Mouse (Mus musculus) CD8-positive naive resting alpha-beta T cell, adult 2 months (primary cell): ENCODE measurements around the gene Zfp800.

Experiments
- DNase-seq, 2 experiments: peaks; one replicate each; pipeline ENCODE4 v3.0.0; 2022; ENCODE audit warnings: low read depth in 2 of 2, low spot score in 2 of 2

The Zfp800 gene

DNA sequence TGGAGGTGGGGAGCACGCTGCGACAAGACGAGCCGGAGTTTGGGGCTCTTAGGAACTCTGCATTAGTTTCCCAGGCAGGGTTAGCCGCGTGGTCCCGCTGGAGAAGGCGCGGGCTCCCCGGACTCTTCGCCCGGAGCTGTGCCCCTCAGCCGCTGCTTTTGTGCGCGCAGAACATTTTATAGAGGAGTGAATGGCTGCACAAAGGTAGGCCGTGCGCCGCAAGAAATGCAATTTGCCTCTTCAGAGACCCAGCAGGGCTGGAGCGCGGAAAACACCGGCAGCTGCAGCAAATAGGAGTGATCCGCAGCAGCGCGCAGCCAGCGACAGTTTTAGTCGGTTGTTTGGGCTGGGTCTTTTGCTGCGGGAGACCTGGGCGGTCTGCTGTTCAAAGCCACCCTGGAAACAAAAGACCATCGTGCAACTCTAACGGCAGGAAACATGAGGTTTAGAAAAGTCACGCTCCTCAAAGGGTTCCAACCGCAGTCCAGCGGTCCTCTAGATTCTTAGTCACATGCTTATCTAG lies at the start of gene Zfp800:
Gene Zfp800 (minus strand): TSS at position 325 of the 523 bp plus-strand sequence.
- DNase-seq = peak in 1 of 2 experiments; percentile 29

DNA sequence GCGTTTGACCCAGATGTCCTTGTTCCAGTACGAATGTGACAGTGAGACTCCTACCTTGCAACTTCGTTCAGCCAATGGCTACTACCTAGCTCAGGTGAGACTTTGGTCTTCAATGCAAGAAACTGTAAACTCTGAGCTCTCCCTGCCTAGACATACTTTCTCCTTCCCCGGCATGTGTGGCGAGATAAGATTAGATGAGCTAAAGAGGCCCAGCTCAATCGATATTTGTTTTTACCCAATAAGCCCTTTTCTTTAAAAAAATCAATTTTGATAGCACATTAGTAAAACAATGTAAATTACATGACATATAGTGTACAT lies 33.7 kb upstream of the Zfp800 start:
- DNase-seq = no peak

DNA sequence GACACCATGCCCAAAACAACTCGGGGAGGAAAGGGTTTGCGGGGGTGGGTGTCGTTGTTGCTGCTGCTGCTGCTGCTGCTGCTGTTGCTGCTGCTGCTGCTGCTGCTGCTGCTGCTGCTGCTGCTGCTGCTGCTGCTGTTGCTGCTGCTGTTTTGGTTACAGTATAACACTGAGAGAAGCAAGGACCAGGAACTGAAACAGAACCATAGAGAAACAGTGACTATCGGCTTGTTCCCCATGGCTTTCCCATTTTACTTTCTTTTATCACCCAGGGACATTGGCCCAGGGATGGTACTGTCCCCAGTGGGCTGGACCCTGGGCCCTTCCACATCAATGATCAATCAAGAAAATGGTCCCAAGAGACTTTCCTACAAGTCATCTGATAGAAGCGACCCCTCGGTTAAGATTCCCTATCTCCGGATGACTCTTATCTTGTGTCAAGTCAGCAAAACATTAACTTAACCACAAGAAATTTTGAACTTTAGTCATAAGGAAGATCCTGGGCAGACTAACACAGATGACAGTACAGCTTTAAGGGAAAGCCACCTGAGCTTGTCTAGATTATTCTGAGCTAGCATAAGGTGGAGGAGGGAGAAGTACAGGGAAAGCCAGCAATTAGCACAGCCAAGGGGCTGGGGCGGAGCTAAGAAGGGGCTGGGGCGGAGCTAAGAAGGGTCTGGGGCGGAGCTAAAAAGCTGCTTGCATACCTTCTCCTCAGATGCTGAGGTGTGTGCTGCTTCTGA lies 33.2 kb upstream of the Zfp800 start:
- no peak for DNase-seq

DNA sequence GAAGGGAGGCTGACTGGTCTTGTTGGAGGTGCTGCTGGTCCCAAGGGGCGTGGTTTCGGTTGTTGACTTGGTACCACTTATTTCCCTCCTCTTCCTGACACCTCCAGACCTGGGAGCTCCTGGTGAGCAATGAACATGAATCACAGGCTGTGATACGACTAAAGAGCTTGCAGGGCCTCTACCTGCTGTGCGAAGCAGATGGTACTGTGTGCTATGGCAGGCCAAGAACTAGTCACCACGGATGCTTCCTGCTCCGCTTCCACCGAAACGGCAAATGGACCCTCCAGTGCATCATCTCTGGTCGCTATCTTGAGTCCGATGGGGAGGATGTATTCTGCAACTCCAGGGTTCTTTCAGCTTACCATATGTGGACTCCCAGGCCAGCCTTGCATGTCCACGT lies 32.1 kb upstream of the Zfp800 start:
- DNase-seq = no peak

DNA sequence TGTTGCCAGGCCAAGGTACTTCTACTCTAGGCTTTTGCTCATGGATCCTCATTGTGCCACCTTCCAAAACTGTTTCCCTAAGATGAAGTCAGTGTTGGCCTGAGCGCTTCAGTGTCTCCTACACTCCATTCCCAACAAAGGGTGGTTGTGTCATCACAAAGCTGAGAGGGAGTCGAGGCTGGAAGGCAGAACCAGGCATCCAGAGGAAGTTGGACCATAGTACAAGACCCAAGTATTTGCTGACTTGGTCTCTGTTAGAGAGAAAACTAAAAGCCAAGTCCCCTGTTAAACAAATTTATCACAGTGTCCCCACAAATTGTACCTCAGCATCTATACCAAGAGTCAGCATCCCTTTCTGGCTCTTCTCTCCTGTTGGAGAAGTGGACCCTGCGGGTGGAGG lies 30.5 kb upstream of the Zfp800 start, which contains the start of gene Gcc1:
Gene Gcc1 (minus strand): TSS at position 101 of the 400 bp plus-strand sequence.
- no peak for DNase-seq

DNA sequence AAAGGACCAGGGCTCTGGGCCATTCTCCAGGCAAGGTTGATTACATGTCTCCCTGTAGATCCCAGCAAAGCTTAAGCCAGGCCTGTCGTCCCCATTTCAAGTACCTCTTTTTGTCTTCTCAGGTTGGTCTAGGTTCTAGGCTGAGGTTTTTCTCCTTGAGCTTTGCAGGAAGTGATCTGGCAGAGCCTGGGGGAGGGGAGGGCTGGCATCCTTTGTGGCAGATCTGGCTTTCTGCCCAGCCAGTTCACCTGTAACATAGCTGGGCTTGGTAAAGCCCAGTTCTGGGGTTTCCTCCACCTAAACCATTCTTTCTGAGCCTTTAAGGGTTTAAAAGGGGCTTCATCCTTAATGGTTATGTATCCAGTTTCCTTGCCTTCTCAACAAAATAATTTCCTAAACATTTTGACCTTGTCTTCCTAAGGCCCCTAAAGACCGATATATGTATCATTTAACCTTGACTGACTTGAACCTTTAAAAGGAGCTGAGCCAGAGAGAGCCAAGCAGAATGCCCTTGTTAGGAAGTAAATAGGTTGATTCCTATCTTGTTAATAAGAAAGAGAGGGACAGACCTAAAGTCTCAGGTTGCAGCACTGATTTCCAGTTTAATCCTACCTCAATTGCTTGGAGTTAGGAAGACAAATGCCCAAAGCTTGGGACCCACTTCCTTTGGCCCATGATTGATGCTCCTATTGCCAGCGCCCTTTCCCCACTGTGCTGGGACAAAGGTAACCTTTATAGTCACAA lies 29.5 kb upstream of the Zfp800 start, which contains the start of gene Fscn3:
Gene Fscn3 (plus strand): TSS at position 694 of the 744 bp plus-strand sequence.
- DNase-seq = peak; percentile 18 to 34

DNA sequence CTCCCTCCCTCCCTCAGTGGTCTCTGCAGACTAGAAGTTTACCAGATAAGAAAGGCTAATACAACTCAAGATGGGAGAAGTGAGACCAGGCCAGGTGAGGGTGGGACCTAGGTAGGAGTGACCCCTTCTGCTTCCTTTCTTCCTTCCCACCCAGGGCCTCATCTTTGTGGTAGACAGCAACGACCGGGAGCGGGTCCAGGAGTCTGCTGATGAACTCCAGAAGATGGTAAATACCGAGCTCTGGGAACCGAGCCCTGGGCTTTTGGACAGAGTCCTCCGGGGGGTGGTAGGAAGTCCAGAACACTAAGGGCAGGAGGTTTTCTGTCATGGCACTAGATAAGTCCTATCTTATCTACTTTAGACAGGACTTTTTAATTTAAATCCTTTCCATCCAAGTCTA lies 27.2 kb upstream of the Zfp800 start:
- DNase-seq = no peak

DNA sequence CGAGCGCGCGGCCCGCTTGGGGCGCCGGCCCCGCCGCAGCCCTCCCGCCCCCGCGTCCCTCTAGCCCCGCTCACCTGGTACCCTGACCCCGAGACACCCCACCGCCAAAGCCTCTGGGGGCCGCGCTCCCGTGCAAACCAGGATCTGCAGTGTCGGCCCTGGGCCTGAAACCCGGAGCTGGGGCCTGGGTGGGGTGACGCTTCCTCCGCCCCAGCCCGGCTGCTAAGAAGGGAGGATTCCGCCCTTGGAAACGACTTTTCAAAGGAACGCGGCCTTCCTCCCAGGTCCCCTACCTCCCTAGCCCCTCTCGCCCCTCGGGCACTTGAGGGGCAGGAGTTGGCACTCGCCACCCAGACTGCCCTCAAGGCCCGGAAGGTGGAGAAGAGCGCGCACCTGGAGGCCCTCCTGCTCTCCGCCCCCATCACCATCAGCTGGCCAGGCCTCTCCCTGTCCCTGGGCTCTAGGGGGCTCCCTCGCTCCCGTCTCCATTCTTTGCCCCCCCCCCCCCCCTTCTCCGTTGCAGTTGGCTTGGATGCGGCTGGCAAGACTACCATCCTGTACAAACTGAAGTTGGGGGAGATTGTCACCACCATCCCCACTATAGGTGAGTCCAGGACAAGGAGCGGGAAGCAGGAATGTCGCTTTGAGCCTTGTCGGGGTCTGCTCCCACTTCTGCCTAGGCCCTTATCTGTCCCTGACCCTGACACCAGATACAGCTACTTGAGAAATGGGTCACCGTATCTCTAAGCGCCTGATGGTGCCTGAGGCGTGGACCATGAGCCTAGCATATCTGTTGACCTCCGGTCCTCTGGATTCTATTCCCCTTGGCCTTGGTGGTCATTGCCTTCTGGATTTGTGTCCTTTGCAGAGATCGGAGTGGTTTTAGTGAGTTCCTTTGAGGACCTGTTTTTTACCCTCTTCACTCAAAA lies 26.2 kb upstream of the Zfp800 start:
- peak; percentile 24 to 47 for DNase-seq

DNA sequence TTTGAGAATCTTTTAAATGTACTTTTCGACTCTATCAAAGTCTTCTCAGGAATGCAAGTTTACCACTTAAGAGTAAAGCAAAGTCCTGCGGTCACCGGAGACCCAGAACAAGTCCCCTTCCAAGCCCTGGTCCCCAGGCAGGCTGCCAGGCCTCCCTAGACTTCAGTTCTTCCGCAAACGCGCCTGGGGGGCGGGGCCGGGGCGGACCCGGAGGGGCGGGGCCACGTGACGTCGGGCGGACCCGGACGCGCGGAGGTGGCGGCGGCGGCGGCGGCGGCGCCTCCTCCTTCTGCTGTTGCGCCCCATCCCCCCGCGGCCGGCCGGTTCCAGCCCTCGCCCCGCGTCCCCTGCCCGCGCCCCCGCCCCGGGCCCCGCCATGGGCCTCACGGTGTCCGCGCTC lies 25.5 kb upstream of the Zfp800 start, which contains the start of gene Arf5:
Gene Arf5 (plus strand): TSS at position 248 of the 400 bp plus-strand sequence.
- peak; percentile 88 to 93 for DNase-seq

DNA sequence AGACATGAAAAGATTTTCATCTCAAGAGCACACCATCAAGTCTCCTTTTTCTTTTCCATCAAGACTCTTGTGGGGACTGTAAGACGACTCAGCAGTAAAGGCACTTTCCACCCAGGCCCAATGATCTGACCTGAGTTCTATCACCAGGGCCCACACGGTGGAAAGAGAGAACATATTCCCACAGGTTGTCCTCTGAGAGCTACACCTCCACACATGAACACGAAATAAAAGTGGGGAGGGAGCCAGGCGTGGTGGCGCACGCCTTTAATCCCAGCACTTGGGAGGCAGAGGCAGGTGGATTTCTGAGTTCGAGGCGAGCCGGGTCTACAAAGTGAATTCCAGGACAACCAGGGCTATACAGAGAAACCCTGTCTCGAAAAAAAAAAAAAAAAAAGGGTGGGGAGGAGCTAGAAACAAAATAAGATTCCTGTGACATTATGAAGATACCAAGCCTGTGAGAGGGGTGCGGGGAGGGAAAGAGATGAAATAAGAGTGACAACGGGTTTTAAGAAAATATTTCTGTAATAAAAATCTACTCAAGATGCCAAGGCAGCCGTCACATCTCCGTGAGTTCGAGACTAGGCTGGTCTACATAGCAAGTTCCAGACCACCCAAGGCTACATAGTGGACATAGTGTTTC lies 25.0 kb upstream of the Zfp800 start:
- no peak for DNase-seq

DNA sequence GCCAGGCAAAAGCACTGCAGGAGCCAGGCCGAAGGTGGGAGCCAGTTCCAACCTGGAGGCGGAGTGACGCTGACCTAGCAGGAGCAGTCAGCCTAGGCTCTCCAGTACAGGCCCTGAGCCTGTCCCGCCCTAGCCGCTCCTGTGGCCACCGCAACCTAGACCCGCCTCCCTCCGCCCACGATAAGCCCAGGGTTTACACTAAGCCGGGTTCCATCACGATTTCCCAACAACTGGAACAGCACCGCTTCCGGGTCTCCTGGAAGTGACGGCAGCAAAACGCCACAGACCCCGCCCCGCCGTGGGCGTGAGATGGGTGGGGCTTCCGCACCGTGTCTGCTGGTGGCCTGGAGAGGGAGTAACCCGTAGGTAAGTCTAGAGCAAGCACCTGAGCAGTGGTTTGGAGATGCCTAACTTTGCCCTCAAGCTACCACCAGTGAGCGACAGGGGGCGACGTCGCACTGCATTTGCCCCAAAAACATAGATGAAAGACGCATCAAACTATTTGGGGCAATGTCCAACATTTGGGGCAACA lies 23.7 kb upstream of the Zfp800 start:
- peak; percentile 96 to 98 for DNase-seq

DNA sequence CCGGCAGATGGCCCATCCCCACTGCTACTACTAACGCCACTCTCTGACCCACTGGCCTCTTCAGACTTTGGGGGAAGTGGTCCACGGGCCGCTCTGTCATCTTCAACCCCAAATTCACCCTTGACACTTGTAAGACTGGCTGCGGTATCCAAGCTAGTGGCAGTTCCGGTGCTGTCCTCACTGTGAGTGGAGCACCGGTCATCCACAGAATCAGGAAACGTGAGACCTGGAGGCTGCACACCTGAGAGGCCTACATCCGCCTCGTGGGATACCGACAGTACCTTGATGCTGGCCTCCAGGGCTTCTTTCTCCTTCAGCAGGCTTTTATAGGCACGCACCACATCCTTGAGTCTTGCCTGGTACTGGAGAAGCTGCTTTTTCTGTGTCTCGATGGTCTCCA lies 23.1 kb upstream of the Zfp800 start:
- no peak for DNase-seq

DNA sequence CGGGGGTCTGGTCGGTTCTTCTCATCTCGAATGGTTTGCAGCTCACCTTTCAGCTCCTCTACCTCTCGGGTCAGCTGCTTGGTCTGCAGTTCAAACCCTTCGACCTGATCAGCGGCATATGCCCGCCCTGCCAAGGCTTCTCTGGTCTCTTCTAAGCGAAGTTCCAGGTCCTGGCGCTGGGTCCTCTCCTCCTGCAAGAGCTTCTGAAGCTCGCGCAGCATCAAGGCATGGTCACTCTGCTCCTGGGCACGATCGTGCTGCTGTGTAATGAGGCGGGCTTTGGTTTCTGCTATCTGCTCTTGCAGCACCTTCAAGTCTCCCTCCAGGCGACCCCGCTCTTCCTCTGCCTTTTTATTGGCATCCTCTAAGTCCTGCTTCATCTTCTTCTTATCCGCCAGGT lies 22.6 kb upstream of the Zfp800 start:
- DNase-seq = no peak

DNA sequence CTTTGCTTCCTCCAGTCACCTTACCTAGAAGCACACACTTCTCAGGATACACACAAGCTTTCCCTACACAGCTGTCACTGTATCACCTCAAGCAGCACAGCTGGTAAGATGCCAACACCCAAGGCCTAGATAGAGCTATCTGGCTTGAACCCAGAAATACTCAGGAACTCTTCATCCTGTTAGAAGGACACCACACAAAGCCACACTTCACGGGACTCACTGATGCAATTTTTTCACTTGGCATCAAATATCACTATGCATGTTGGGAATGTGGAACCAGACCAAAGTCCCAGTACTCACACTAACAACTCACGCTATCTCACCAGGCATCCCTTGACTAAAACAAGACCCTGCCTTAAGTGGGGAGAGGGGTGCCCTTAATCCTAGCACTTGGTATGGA lies 21.9 kb upstream of the Zfp800 start:
- DNase-seq = no peak

DNA sequence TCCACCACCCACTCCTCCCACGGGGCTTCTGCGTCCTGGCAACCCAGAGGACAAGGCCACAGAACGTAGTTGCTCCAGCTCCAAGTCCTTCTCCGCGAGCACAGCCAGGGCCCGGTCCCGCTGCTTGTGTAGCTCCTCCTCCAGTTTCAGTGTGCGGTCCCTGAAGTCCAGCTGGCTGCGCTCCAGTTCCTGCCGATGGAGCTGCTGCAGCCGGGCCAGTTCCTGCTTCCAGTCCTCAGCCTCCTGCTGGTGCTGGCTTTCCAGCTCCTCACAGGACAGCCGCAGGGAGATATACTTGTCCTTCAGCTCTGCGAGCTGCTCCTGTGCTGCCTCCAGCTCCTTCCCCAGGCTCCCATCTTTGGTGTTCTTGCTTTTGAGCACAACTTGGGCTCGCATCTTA lies 20.6 kb upstream of the Zfp800 start:
- no peak for DNase-seq

DNA sequence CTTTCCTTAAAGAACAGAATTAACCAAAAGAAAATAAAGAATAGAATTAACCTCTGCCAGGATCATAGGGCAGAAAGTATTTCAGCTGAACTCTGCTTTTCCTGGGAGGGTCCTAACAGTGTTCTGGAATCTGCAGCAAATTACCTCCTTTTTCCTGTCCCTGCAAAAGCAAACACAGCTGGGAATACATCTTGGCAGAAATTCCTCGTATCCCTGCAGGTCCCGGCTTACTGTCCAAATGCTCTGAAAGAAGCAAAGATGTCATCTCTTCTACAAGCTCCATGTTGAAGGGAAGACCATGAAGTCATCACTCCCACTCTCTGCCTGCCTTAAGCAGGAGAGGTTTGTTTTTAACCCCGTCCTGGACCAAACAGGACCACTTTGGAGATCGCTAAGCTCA lies 19.2 kb upstream of the Zfp800 start:
- DNase-seq = no peak

DNA sequence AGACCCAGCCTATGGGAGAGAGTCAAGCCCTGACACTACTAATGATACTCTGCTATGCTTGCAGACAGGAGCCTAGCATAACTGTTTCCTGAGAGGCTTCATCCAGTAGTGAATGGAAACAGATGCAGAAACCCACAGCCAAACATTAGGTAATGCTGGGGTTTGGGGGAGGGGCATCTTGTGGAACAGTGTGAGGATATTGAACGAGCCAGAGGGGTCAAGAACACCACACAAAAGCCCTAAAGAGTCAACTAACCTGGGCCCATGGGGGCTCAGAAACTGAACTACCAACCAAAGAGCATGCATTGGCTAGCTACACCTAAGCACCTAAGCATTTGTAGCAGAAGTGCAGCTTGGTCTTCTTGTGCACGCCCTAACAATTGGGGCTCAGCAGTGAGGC lies 13.4 kb upstream of the Zfp800 start:
- no peak for DNase-seq

DNA sequence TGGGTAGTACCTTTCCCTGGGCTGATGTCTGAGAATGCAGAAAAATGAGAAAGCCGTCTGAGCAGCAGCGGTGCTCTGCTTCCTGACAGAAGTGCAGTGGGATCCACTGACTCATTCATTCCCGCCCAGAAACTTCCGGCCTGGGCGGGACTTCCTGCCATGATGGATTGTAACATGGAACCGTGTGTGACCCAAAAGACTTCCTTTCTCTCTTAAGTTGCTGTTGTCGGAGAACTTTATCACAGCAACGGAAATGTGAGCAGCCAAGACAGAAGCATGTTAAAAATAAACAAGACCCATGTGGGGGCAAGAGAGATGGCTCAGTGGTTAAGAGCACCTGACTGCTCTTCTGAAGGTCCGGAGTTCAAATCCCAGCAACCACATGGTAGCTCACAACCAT lies 12.2 kb upstream of the Zfp800 start:
- DNase-seq = peak in 1 of 2 experiments; percentile 19

DNA sequence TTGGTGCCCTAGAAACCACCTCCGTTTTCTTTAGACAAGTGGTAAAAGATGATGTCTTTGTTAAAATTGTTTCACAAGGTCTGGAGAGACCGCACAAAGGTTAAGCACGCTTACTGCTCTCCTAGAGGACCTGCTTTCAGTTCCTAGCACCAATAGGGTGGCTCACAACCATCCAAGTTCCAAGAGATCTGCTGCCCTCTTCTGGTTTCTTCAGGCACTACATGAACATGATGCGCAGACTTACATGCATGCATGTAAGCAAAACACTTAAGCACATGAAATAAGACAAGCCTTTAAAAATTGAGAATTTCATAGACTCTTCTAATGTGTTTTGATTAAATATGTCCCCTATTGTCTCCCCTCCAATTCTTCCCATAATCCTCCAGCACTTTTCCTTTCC lies 2.0 kb upstream of the Zfp800 start:
- no peak for DNase-seq

DNA sequence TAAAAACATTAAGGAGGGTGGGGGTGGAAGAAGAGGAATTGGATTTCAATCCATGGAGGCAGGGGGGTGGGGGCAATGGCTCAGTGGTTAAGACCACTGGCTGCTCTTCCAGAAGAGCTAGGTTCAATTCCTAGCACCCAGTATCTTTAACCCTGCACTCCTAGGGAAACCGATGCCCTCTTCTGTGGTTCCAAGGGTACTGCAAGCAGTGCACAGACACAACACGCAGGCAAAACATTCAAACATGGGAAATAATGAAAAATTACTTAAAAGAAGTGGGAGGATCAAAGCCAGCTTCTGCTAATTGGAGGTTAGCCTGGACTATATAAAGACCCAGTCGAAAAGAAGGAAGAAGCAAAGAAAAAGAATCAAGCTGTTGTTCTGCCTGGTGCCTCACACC lies 921 bp upstream of the Zfp800 start:
- no peak for DNase-seq
